Mouse (Mus musculus) MEL (cell line): ENCODE data around the gene Slfn8.
"Not testable (repeated sequence)": the region's sequence is repeated elsewhere in the genome, so short reads cannot be mapped to it uniquely, and the experiment has no call there.

Experiments
- NRF1 ChIP-seq: IDR thresholded peaks from 2 replicates; pipeline ENCODE4 v1.6.1; 2014; ENCODE audit warnings: low read depth, mild to moderate bottlenecking, inconsistent platforms, low read length, improper control_type of control experiment, moderate library complexity; ENCODE audit not compliant: poor library complexity, insufficient read depth, severe bottlenecking
- POLR2A ChIP-seq, 2 experiments: IDR thresholded peaks; 2 replicates each; pipeline ENCODE4 v1.6.1; 2011 to 2012; ENCODE audit warnings: low read length in 2 of 2, mild to moderate bottlenecking in 2 of 2, control low read depth in 1 of 2, improper control_type of control experiment in 1 of 2, low read depth in 1 of 2, moderate library complexity in 1 of 2; ENCODE audit not compliant: control insufficient read depth in 1 of 2, insufficient read depth in 1 of 2, poor library complexity in 1 of 2
- SMC3 ChIP-seq: IDR thresholded peaks from 2 replicates; pipeline ENCODE4 v1.6.1; 2011; ENCODE audit warnings: low read depth, low read length, improper control_type of control experiment
- UBTF ChIP-seq: IDR thresholded peaks from 2 replicates; pipeline ENCODE4 v1.6.1; 2012; ENCODE audit warnings: low read depth, mild to moderate bottlenecking, inconsistent platforms, low read length, improper control_type of control experiment, moderate library complexity, borderline replicate concordance; ENCODE audit not compliant: insufficient read depth

DNA sequence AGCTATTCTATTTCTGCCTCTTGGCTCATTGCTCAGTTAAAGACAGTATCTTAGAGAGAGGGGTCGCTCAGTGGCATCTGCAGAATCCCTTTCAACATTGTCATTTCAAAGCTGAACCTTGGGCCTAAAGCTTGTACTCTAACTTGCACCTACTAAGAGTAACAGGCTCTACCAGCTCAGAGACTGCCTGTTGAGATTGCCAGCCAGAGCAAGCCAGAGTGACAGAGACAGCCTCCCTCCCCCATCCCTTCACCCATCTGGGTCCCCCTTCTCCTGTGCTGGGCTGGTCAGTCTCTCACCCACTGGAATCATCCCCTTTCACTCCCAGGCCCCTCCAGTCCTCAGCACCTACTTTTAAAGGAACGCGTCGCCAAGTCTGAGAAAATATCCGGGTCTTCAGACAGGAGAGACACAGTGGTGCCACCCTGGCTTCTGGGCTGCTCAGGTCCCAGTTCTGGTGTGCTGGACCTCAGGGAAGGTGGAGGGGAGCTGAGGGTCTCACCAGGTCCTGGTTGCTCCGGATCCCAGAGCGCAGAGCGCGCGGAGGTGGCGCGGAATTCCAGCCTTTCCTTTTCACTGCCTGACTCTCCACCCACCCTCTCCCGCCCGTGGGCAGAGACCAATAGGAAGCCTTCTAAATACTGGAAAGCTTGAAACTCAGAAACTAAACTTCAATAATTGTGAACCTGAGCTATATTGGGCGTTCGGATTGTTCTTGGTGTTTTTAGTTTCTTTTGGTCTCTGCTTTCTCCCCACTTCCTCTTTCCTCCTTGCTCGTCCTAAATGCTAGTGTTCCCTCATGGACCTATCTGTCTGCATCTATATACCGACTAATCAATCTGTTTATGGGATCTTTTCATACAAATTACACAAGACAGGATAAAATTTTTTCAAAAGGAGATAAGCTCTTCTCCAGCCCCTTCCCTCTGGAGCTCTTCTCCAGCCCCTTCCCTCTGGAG, 770 bp downstream of the Slfn8 start:
- TF ChIP-seq SMC3; UBTF; POLR2A (IDR thresholded peaks at IDR 0.05; ENCODE audit: control insufficient read depth in 1 of 2, insufficient read depth in 1 of 2, low read depth in 1 of 2, low read length in 2 of 2, poor library complexity in 1 of 2); NRF1: not testable (repeated sequence)
